Mouse (Mus musculus) urinary bladder, adult 2 months (tissue): ENCODE measurements around the gene Phc2. TPM values are rescaled to one million over a fixed set of nuclear protein-coding genes. Genes with fewer than 3 reads are reported as not detected.

Source experiments
- DNase-seq: peaks from one replicate; pipeline ENCODE4 v3.0.0; 2022; ENCODE audit warnings: low spot score
- polyA plus RNA-seq: library from polyadenylated mRNA; depleted of rRNA; stranded (reverse); fragments of >200 nt; gene quantifications from 2 replicates; pipeline ENCODE4 v1.2.3, GENCODE M21; 2012

Gene Phc2
- polyA plus RNA-seq, 1 experiment: 68.5 TPM

DNA sequence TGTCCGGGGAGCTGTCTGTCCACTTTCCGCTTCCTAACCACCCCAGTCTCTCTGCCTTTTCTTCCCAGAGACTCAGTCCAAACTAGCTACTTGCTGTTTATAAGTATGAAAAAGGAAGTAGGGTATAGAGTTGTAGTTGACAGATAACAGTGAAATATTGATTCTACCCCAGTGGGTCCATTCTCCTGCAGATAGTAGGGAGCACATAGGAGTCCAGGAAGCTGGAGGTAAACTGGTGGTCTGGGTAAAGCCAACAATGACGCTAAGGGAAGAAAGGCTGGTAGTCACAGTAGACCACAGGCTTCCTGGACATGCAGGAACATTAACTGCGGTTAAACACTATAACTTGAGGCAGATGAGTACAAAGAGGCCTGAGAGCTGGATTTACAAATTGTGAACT, 36.7 kb downstream of the Phc2 start:
- DNase-seq: no peak

DNA sequence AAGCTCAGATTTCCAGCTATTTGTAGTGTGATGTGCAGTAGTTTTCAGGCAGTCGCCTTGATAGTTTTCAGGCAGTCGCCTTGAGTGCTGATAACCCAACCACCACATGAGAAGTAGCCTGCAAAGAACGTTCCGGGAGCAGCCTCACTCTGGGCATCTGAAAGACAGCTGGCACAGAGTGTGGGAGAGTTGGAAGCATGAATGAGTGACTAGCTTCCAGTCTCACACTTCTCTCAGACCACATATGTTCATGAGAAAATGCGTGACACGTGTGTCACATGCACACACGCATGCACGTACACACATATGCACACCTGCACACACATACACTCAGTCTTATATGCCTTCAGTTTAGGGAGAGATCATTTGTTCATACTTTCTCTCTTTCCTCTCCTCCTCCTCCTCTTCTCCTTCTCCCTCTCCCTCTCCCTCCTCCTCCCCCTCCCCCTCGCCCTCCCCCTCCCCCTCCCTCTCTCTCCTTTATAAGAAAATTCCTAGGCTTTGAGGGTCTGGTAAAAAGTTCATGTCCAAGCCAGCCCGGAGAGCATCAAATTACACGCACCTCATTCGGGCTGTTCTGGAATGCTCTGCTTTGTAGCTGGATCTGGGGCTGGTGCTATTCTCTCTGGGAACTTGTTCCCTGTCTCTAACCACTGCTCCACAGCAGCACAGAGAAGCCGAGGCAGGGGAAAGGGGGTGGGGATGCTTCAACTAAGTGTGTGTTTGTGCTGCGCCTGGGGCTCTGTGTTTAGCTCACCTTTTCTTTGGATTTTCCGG, 37.8 kb downstream of the Phc2 start:
- DNase-seq: no peak

DNA sequence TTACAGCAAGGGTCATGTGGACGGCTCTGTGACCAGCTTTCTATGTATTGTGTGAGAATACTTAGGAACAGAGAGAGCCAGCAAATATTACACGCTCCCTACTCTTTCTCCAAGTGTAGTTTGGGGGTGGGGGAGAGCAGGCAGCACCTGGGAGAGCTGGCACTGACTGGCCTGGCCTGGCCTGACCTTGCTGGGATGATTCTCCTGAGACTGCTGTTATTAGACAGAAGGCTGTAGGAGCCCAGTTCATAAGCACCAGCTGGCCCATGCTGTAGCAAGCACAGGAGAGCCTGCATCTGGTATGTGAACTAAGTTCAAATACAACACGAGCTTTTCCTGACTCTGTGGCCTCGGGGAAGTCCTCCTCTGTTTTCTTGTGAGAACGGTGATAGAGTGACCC, 38.7 kb downstream of the Phc2 start:
- no peak for DNase-seq

DNA sequence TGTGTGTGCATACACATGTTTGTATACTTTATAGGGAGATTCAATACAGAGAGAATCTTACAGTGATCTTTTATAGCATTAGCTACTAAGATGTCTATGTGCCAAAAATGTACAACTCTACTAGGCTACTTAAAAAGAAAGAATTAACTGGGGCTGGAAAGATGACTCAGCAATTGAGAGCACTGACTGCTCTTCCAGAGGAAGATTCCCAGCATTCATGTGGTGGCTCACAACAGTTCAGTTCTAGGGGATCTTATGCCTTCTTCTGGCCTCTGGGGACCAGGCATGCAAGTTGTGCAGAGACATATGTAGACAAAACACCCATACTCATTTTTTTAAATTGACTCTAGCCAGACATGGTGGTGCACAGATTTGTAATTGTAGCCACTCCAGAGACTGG, 39.8 kb downstream of the Phc2 start:
- DNase-seq: no peak

DNA sequence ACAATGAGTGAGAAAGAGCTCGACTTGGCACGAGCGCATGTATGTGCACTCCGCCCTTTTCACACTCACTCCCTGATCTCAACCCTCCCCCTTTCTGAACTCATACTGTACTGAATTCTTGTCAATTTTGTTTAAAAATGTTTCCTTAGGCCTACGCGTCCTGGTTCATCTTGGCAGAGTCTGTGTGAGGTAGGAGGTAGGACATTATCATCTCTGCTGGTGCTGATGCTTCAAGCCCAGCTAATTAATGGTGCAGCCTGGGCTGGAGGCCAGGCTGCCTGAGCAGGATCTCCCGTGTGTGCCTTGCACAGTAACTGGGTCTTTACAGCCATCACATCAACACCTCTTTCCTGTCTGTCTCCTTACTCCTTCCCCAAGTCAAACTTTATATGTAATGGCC, 40.6 kb downstream of the Phc2 start:
- no peak for DNase-seq

DNA sequence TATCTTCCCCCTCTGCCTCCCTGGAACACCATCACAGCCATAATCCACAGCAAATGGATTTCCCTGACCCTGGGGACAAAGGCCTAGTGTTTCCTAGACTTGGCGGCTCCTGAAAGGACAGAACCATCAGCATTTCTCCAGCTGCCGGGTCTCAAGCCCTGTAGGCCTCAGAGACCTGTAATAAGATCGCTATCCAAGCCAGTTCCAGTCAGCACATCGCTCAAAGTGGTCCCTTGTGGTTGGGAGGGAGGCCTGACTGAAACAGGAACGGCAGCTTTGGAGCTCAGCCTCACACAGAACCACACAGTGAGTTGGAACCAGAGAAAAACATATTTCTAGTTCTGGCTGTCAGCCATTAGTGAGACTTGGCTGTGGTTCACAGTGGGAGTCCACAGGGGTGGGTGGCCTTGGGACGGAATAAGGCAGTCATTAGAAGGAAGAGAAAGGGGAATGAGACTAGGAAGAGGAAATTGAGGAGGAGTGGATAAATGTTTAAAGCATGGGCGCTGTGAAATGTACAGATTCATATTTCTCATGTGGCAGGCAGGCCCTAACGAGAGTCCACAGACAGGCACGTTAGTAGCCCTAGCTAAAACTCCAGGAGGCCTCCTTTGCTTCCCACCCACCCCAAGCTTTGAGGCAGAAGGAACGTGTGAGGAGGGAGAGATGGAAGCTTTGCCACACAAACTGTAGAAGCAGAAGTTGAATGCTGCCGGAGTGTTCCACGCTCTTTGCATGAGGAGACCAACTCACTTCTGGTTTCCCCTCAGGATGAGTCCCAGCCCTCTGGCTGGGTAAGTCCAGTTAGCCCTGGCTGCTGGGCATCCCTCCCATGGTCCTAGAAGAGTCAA, 43.7 kb downstream of the Phc2 start:
- DNase-seq: no peak

DNA sequence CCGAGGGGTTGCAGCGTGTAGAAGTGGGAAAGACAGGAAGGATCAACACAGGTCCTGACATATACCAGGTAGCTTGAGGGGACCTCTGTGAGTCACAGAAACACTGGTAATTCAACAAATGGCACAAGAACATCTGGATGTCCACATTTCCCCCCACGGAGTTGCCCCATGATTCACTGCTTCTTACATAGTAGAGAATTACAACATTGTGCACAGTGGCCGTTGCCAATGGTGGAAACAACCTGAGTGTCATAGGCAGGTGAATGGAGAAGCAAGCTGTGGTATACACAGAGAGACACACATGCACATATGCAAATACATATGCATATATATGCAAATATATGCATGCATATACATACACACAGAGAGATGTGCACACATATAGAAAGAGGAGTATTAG, 45.4 kb downstream of the Phc2 start:
- DNase-seq: no peak

DNA sequence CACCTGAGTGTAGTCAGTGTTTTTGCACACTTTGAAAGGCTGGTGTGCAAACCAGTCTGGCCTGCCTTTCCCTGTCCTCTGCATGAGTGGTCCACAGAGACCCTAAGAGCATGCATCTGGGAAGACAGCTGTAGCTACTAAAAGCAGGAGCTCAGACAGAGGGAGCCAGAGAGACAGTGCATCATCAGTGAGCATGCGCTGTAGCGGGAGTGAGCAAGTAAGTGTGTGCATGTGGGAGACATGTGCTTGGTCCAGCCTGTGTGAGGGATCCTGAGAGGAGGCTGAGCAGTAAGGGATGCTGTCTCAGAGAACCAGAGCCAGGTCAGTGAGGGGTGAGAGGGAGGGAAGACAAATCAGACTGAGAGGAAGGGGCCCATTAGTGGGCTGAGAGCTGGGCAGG, 46.0 kb downstream of the Phc2 start:
- no peak for DNase-seq

DNA sequence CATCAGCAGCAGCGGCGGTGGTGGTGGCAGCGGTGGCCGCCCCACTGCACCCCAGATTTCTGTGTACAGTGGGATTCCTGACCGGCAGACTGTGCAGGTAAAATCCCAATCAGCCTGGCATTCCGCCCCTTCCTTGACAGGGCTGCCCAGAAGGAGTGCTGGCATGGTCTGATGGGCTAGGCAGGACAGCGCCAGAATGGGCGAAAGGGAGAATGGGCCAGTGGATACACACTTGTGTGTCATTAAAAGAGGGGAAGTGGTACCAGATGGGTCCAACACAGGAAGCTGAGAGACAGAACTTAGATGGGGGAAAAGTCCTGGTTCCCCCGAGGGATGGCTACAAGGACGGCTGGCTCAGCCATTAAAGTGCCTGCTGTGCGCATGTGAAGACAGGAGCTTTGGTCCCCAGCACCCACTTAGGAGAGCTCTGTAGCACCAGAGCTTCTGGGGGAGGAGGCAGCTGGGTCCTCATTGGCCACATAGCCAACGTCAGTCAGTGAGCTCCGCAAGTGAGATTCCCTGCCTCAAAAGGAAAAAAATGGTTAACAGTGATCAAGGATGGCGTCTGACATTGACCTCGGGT, 50.7 kb downstream of the Phc2 start:
- DNase-seq: no peak

DNA sequence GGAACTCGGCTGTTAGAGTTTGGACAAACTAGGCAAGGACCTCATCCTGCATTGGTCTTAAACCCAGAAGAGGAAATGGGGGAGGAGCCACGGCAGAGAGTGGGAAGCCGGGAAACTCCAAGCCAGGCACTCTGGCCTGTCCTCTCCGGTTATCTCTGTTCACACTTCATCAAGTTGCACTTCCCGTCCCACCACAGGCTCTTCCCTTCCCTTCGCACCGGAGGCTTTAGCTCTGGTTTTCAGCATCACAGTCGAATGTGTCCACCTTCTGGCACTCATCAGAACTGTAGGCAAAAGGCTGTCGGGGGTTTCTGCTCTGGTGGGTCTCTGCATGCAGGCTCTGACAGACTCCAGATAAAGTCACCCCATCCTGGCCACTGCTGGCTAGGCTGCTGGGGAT, 52.1 kb downstream of the Phc2 start:
- DNase-seq: no peak

DNA sequence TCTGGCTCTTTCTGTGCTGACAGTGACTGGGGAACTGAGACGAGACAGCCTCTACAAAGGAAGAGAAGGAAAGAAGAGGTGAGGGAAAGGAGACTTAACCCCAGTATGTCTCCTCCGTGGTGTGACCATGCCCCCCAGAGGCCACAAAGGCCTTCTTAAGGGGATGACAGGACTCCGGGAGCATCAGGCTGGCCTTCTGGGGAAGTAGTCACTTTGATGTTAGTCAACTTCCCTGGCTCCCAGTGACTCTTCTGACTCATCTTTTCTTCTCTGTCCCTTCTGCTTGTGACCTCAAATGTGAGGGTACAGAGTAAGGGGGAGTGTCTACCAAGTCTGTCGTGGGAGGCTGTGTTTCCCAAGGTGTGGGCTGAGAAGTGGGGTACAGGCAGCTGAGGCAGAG, 52.9 kb downstream of the Phc2 start:
- no peak for DNase-seq

DNA sequence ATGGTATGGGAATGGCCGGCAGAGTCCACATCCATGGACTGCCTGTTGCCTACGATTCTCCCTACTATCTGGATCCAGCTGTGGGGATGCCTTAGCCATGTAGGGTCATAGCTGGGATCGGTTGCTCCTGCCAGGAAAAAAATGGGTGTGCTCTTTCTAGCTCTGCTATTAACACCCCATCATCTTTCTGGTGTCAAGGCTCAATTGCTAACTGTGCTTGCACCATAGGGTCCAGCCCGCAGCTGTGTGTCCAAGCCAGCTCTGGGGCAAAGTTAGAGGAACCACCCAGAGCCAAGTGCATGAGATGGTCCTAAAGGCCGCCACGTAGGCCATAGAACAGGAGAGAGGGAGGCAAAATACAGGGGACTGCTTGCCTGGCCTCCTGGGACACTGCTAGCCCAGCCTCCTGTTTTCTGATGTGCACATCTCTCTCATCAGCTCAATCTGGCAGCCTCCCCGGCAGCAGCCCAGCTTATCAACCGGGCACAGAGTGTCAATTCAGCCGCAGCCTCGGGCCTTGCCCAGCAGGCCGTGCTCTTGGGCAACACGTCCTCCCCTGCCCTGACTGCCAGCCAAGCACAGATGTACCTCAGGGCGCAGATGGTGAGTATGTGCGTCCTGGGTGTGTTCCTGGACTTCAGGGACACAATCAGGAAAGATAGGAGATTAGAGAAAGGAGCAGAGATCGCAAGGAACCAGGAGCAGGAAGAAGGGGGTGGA, 54.7 kb downstream of the Phc2 start:
- DNase-seq: no peak

DNA sequence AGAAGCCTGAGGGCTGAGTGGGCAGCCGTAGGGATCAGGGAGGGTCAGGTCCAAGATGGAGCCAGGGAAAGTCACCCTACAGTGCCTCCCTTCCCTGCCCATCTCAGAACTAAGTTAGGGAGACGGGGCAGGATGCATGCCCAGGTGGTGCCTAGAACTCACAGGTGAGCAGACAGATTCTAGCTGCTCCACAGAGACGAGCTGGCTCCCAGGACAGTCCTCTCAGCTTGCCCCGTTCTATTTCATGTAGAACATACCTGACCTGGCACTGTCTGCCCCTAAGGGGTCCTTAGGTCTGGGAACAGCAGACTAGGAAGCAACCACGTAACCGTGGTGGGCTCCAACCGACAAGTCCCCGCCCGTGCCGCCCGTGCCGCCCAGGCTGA, 55.3 kb downstream of the Phc2 start:
- DNase-seq: no peak

DNA sequence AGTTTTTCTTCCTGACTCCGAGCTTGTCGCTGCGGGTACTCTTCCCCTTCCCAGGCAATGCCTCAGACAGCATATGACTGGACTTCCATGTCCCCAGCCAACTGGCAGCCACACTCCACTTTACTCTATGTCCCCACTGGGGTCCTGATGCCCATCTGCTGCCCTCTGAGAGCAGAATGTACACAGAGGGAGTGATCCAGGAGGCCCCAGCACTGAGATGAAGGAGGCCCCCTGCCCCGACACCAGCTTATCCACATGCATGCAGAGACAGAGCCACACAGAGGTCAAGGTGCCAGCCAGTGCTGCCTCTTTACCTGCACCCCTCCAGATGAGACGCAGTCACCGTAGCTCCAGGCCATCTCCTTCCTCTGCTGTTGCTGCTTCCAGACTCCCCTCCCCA, 55.8 kb downstream of the Phc2 start:
- no peak for DNase-seq

DNA sequence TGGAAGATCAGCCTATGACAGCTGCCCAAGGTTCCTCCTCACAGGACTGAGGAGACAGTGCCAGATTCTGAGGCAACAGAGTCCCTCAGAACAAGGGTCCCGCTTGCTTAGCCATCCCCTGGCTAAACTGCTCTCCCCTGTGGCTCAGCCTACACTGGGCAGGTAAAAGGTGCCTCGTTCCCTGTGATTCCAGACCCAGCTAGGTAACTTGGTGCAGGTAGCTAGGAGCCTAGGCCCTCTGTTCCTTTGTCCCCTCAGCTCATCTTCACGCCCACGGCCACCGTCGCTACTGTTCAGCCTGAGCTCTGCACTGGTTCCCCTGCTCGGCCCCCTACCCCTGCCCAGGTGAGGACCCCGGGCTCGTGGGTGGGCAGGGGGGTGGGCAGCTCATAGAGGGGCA, 56.3 kb downstream of the Phc2 start:
- DNase-seq: no peak

DNA sequence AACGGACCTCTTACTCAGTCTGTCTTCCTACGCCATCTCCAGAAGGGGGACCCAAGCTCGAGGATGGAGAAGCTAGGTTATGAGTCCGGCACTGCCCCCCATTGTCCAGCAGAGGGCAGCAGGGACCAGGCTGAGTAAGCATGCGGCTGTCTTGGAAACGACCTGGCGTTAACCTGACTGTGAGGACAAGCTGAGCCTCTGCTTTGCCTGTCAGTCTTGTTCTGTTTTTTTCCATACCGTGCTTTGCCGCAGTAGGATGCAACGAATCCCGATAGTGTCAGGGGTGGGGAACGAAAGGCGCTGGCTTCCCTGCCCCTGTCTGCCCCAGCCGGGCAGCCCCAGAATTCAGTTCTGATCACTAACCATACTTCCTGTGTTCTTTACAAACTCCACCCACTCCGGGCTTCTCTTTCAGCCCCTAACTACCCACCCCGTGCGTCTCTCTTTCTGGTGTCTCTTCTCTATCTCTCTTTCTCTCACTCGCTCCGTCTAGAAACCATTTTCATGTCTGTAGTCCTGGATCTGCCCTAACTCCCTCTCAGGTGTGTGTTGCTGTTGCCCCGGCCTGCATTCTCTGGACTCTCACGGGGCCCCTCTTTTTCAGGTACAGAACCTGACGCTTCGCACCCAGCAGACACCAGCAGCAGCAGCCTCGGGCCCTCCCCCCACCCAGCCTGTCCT, 57.1 kb downstream of the Phc2 start:
- DNase-seq: peak; percentile 72

DNA sequence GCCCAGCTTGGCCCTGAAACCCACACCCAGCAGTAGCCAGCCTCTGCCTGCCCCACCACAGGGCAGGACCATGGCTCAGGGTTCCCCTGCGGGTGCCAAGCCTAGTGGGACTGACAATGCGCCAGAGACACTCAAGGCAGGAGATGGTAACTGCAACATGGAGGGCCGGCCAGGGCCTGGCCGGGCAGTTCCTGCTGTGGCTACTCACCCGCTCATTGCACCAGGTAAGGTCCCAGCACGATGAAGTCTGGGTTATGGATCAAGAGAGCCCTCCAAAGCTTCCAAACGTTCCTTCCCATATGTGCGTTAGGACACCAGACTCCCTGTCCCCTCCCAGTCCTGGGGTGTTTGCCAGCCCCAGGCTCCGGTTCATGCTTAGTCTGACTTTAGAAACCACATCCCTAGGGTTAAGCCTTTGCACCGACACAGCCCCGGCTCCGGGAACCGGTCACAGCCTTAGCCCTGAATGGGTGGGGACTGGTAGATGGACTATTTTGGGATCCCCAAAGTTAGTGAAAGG, 57.7 kb downstream of the Phc2 start:
- no peak for DNase-seq

DNA sequence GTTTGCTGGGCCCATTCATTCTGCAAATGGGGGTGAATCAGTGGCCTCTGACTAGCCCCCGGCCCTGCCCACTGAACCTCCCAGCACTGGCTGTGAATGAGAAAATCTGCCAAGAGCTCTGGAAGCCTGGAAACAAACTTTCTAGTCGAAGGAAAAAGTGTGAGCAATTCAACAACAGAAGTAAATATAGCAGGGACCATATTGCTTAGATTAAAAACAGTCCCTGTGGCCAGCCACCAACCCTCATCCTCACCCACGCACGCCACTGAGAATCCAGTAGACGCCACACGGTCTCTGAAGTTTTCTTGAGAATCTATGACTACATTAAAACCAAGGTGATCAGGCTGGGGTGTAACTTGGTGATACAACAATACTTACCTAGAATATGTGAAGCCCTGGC, 58.4 kb downstream of the Phc2 start:
- DNase-seq: no peak

DNA sequence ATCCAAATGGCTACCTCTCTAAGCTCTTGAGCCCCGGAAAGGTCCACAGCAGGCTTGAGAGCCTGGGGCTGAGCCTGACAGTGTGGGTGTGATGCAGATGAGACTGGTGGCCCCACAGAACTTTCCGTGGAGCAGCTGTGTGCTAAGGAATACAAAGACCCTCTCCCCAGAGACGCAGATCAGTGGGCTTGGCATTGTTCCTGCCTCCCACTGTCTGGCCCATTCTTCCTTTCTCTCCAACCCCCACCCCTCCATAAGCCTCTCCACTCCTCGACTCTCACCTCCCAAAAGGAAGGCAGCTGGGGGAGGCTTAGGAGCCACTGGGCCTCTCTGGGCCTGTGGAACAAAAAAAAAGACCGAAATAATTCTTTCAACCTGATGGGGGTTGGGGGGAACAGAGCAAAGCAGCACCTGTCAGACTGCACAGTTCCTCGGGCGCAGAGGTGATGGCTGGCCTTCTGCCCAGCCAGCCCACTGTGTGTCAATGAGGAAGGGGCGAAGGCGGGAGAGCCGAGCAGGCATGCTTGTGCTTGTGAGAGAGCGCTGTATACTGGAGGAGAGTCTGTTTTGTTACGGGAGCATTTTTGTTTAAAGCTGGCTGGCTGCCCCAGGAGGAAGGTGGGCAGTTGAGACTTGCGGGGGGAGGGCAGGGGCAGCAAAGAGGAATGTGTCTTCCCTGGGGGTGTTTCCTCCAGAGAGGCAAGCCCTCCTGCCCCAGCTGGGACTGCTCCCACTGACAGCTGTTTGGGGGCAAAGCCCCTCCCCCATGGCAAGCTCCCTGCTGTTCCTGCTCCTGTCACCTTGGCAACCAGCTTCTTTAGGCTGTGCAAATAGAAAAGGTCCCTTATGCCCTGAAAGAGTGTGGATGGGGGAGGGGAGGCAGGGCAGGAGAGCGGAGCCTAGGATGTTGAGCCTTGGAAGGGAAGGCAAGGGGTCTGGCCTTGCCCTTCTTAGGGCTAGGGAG, 61.0 kb downstream of the Phc2 start:
- no peak for DNase-seq

DNA sequence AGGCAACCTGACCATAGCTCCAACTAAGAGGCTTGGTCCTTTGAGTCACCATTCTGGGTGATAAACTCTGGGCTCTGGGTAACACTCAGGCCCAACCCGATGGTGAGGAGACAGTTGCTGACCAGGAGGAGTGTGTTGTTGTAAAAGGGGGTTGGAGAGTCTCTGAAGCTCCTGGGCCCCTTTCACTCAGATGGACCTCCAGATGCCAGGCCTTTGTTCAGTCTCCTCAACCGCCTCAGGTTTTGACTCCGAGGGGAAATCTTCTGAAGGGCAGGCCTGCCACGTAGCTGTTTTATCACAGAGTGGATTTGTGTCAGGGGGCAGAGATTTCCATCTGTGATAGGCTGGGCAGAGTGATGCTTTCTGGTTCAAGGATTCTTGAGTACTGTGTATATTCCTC, 61.8 kb downstream of the Phc2 start:
- DNase-seq: no peak
